Mouse (Mus musculus): ENCODE data around the gene Vsig10. TPM values are rescaled to one million over a fixed set of nuclear protein-coding genes. Genes with fewer than 3 reads are reported as not detected.

The Vsig10 gene
- total and polyA plus RNA-seq, 3 experiments = 0.02 to 0.05 TPM; not detected in 1

GRCm38 (mm10) chr5:117278809-117279668 is 39.8 kb upstream of the Vsig10 start:
- Histone ChIP-seq H3K4me3 (ENCODE audit: low read depth, low read length) (no peak overlapping the region), H3K36me3 (replicated peaks) (peaks cover 67% of the 10 kb centered on the region), H3K27me3 (ENCODE audit: insufficient read depth, low read length) (no peaks in the 10 kb centered on the region), H3K9me3 (replicated peaks) (peaks cover 3% of the 10 kb centered on the region), H3K4me1 (ENCODE audit: insufficient read depth, low read depth, low read length) (peaks cover 33% of the 10 kb centered on the region)
- ATAC-seq (ENCODE audit: extremely low read depth, insufficient number of reproducible peaks, low FRiP score, poor library complexity, severe bottlenecking) = no peak
- DNase-seq (ENCODE audit: low spot score) = no peak
- TF ChIP-seq GATA1 (IDR thresholded peaks at IDR 0.05; ENCODE audit: borderline replicate concordance, low read length) (no peak), GATA2 (IDR thresholded peaks at IDR 0.05; ENCODE audit: borderline replicate concordance, low read depth, low read length) (no peak), TAL1 (conservative IDR thresholded peaks at IDR 0.05; ENCODE audit: low read depth, low read length) (no peak), CTCF (IDR thresholded peaks at IDR 0.05; ENCODE audit: low read depth, low read length) (no peak), POLR2AphosphoS5 (IDR thresholded peaks at IDR 0.05; ENCODE audit: insufficient replicate concordance, low read depth, low read length) (no peak)

GRCm38 (mm10) chr5:117279669-117280050 is 39.2 kb upstream of the Vsig10 start:
- Histone ChIP-seq H3K4me1 (ENCODE audit: insufficient read depth, low read depth, low read length) (peaks cover 39% of the 10 kb centered on the region), H3K4me3 (ENCODE audit: low read depth, low read length) (no peak overlapping the region), H3K9me3 (replicated peaks) (peaks cover 3% of the 10 kb centered on the region), H3K36me3 (replicated peaks) (peaks cover 69% of the 10 kb centered on the region), H3K27me3 (ENCODE audit: insufficient read depth, low read length) (no peaks in the 10 kb centered on the region)
- DNase-seq (ENCODE audit: low spot score) (no peak), ATAC-seq (ENCODE audit: extremely low read depth, insufficient number of reproducible peaks, low FRiP score, poor library complexity, severe bottlenecking) (0 out of 2 replicates have a peak, but pooled peaks have one; percentile 15)
- TF ChIP-seq CTCF (IDR thresholded peaks at IDR 0.05; ENCODE audit: low read depth, low read length) (no peak), POLR2AphosphoS5 (IDR thresholded peaks at IDR 0.05; ENCODE audit: insufficient replicate concordance, low read depth, low read length) (no peak), GATA1 (IDR thresholded peaks at IDR 0.05; ENCODE audit: borderline replicate concordance, low read length) (no peak)

GRCm38 (mm10) chr5:117281536-117281935 is 37.3 kb upstream of the Vsig10 start:
- Histone ChIP-seq H3K4me3 (ENCODE audit: low read depth, low read length) (no peak overlapping the region), H3K36me3 (replicated peaks) (peaks cover 69% of the 10 kb centered on the region), H3K9me3 (replicated peaks) (peaks cover 3% of the 10 kb centered on the region), H3K4me1 (ENCODE audit: insufficient read depth, low read depth, low read length) (peaks cover 53% of the 10 kb centered on the region), H3K27me3 (ENCODE audit: insufficient read depth, low read length) (no peaks in the 10 kb centered on the region)
- DNase-seq (ENCODE audit: low spot score) (peak; percentile 39), ATAC-seq (ENCODE audit: extremely low read depth, insufficient number of reproducible peaks, low FRiP score, poor library complexity, severe bottlenecking) (no peak)
- no peak for TF ChIP-seq TAL1 (conservative IDR thresholded peaks at IDR 0.05; ENCODE audit: low read depth, low read length)
- TF ChIP-seq GATA1 (IDR thresholded peaks at IDR 0.05; ENCODE audit: borderline replicate concordance, low read length) = no peak
- no peak for TF ChIP-seq GATA2 (IDR thresholded peaks at IDR 0.05; ENCODE audit: borderline replicate concordance, low read depth, low read length)
- TF ChIP-seq POLR2AphosphoS5 (IDR thresholded peaks at IDR 0.05; ENCODE audit: insufficient replicate concordance, low read depth, low read length) = no peak
- TF ChIP-seq CTCF (IDR thresholded peaks at IDR 0.05; ENCODE audit: low read depth, low read length) = no peak

- peaks cover 69% of the 10 kb centered on the region for H3K36me3 ChIP-seq (replicated peaks)
These were observed 36.5 kb upstream of the Vsig10 start for GRCm38 (mm10) chr5:117282360-117282759.

GRCm38 (mm10) chr5:117284029-117284428 is 34.9 kb upstream of the Vsig10 start:
- TF ChIP-seq GATA2 (IDR thresholded peaks at IDR 0.05; ENCODE audit: borderline replicate concordance, low read depth, low read length) (no peak), CTCF (IDR thresholded peaks at IDR 0.05; ENCODE audit: low read depth, low read length) (no peak)
- no peaks in the 10 kb centered on the region for H3K27me3 ChIP-seq (ENCODE audit: insufficient read depth, low read length)
- peaks cover 62% of the 10 kb centered on the region for H3K4me1 ChIP-seq (ENCODE audit: insufficient read depth, low read depth, low read length)
- H3K9me3 ChIP-seq (replicated peaks) = no peaks in the 10 kb centered on the region
- ATAC-seq (ENCODE audit: extremely low read depth, insufficient number of reproducible peaks, low FRiP score, poor library complexity, severe bottlenecking) = no peak
- H3K36me3 ChIP-seq (replicated peaks) = peaks cover 63% of the 10 kb centered on the region
- H3K4me3 ChIP-seq (ENCODE audit: low read depth, low read length) = no peak overlapping the region
- no peak for DNase-seq (ENCODE audit: low spot score)

More at GRCm38 (mm10) chr5:117282360-117282759, 36.5 kb upstream of the Vsig10 start:
- Histone ChIP-seq H3K9me3 (replicated peaks) (peaks cover 3% of the 10 kb centered on the region), H3K4me1 (ENCODE audit: insufficient read depth, low read depth, low read length) (peaks cover 53% of the 10 kb centered on the region), H3K27me3 (ENCODE audit: insufficient read depth, low read length) (no peaks in the 10 kb centered on the region), H3K4me3 (ENCODE audit: low read depth, low read length) (no peak overlapping the region)
- ATAC-seq (ENCODE audit: extremely low read depth, insufficient number of reproducible peaks, low FRiP score, poor library complexity, severe bottlenecking) = no peak
- no peak for TF ChIP-seq CTCF (IDR thresholded peaks at IDR 0.05; ENCODE audit: low read depth, low read length)
- no peak for TF ChIP-seq GATA1 (IDR thresholded peaks at IDR 0.05; ENCODE audit: borderline replicate concordance, low read length)
- no peak for TF ChIP-seq POLR2AphosphoS5 (IDR thresholded peaks at IDR 0.05; ENCODE audit: insufficient replicate concordance, low read depth, low read length)
- TF ChIP-seq TAL1 (conservative IDR thresholded peaks at IDR 0.05; ENCODE audit: low read depth, low read length) = no peak
- TF ChIP-seq GATA2 (IDR thresholded peaks at IDR 0.05; ENCODE audit: borderline replicate concordance, low read depth, low read length) = no peak
- DNase-seq (ENCODE audit: low spot score) = no peak

GRCm38 (mm10) chr5:117284682-117285081 is 34.2 kb upstream of the Vsig10 start:
- Histone ChIP-seq H3K27me3 (ENCODE audit: insufficient read depth, low read length) (no peaks in the 10 kb centered on the region), H3K4me1 (ENCODE audit: insufficient read depth, low read depth, low read length) (peaks cover 55% of the 10 kb centered on the region), H3K4me3 (ENCODE audit: low read depth, low read length) (no peak overlapping the region), H3K36me3 (replicated peaks) (peaks cover 57% of the 10 kb centered on the region), H3K9me3 (replicated peaks) (no peaks in the 10 kb centered on the region)
- DNase-seq (ENCODE audit: low spot score) (no peak), ATAC-seq (ENCODE audit: extremely low read depth, insufficient number of reproducible peaks, low FRiP score, poor library complexity, severe bottlenecking) (no peak)
- TF ChIP-seq GATA1 (IDR thresholded peaks at IDR 0.05; ENCODE audit: borderline replicate concordance, low read length) (no peak), GATA2 (IDR thresholded peaks at IDR 0.05; ENCODE audit: borderline replicate concordance, low read depth, low read length) (no peak), TAL1 (conservative IDR thresholded peaks at IDR 0.05; ENCODE audit: low read depth, low read length) (no peak), POLR2AphosphoS5 (IDR thresholded peaks at IDR 0.05; ENCODE audit: insufficient replicate concordance, low read depth, low read length) (no peak), CTCF (IDR thresholded peaks at IDR 0.05; ENCODE audit: low read depth, low read length) (no peak)

Data from G1E (cell line).